Mouse (Mus musculus): Measurements from ENCODE around the gene Cfap97d2. TPM values are rescaled to one million over a fixed set of nuclear protein-coding genes. Genes with fewer than 3 reads are reported as not detected.
A peak's percentile ranks its signal among the peaks of the same experiment; 100 is the strongest.

Cfap97d2 gene
- polyA plus RNA-seq, 1 experiment from 2014 or later, result not detected

- TF ChIP-seq CTCF (IDR thresholded peaks at IDR 0.05; ENCODE audit: low read depth), result no peak
- H3K9me3 ChIP-seq (ENCODE audit: control insufficient read depth), result no peaks in the 10 kb centered on the region
- no peak overlapping the region for H3K4me2 ChIP-seq (replicated peaks; ENCODE audit: low read depth)
- H3K4me1 ChIP-seq (replicated peaks; ENCODE audit: control insufficient read depth, insufficient read depth, low read length), result no peaks in the 10 kb centered on the region
- no peak overlapping the region for H3K4me3 ChIP-seq (ENCODE audit: low read depth, low read length)
- ATAC-seq, result no peak
- H3K36me3 ChIP-seq (ENCODE audit: control insufficient read depth, insufficient read depth), result no peaks in the 10 kb centered on the region
- no peak overlapping the region for H3K9ac ChIP-seq (ENCODE audit: low read depth, low read length)
- WGBS, result 88% methylated on average over 5 of the region's 5 CpGs
- H3K27me3 ChIP-seq (replicated peaks; ENCODE audit: control insufficient read depth, insufficient read depth, low read length), result no peaks in the 10 kb centered on the region
- H3K27ac ChIP-seq (ENCODE audit: low read depth, low read length), result no peak overlapping the region
Observed at GRCm38 (mm10) chr8:13689331-13689730, 16.4 kb upstream of the Cfap97d2 start.

- no peak for ATAC-seq
- H3K27ac ChIP-seq (ENCODE audit: low read depth, low read length), result no peak overlapping the region
- TF ChIP-seq CTCF (IDR thresholded peaks at IDR 0.05; ENCODE audit: low read depth), result no peak
- WGBS, result 76% methylated on average over 10 of the region's 10 CpGs
- H3K4me2 ChIP-seq (replicated peaks; ENCODE audit: low read depth), result no peak overlapping the region
- H3K9ac ChIP-seq (ENCODE audit: low read depth, low read length), result no peak overlapping the region
- no peaks in the 10 kb centered on the region for H3K9me3 ChIP-seq (ENCODE audit: control insufficient read depth)
- H3K27me3 ChIP-seq (replicated peaks; ENCODE audit: control insufficient read depth, insufficient read depth, low read length), result no peaks in the 10 kb centered on the region
- H3K4me1 ChIP-seq (replicated peaks; ENCODE audit: control insufficient read depth, insufficient read depth, low read length), result no peaks in the 10 kb centered on the region
- no peak overlapping the region for H3K4me3 ChIP-seq (ENCODE audit: low read depth, low read length)
- no peaks in the 10 kb centered on the region for H3K36me3 ChIP-seq (ENCODE audit: control insufficient read depth, insufficient read depth)
Observed at GRCm38 (mm10) chr8:13692302-13693066, 13.2 kb upstream of the Cfap97d2 start.

GRCm38 (mm10) chr8:13694735-13695134 lies 11.0 kb upstream of the Cfap97d2 start:
- Histone ChIP-seq H3K9ac (ENCODE audit: low read depth, low read length) (no peak overlapping the region), H3K36me3 (ENCODE audit: control insufficient read depth, insufficient read depth) (no peaks in the 10 kb centered on the region), H3K27me3 (replicated peaks; ENCODE audit: control insufficient read depth, insufficient read depth, low read length) (no peaks in the 10 kb centered on the region), H3K9me3 (ENCODE audit: control insufficient read depth) (no peaks in the 10 kb centered on the region), H3K27ac (ENCODE audit: low read depth, low read length) (no peak overlapping the region), H3K4me2 (replicated peaks; ENCODE audit: low read depth) (no peak overlapping the region), H3K4me1 (replicated peaks; ENCODE audit: control insufficient read depth, insufficient read depth, low read length) (no peaks in the 10 kb centered on the region; the same call in 1 of the 2 replicates), H3K4me3 (ENCODE audit: low read depth, low read length) (no peak overlapping the region)
- no peak for TF ChIP-seq CTCF (IDR thresholded peaks at IDR 0.05; ENCODE audit: low read depth)
- 33% methylated on average over 12 of the region's 12 CpGs for WGBS
- ATAC-seq, result no peak; the same call in 1 of the 2 replicates

DNA sequence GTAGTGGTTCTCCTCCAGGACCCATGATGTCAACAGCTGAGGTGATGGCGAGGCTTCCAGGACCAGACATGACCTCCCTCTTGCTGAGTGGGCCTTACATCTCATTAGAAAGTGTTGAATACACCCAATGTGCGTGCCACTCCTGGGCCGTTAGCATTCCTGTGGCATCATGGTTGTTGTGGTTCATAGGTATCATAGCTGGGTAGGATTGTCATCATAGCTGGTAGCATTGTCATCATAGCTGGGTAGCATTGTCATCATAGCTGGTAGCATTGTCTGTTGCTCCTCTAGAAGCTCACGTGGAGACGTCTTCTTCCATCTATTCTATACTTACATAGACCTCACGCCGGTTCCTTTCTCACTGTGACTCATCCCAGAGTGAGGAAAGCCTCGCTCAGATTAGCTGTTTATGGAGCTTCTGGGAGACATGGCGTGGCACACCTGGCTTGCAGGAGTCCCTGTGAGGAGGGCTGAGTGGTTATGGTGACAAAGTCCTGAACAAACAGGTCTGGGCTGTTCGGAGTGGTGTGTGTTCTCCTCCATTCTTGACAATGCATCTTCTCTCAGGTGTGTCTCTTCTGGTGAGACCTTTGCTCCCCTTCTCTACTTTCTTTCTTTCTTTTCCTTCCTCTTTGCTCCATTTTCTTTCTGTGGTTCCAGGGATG lies 10.4 kb upstream of the Cfap97d2 start:
- no peak overlapping the region; the same call in 1 of the 2 replicates for H3K4me2 ChIP-seq (replicated peaks; ENCODE audit: low read depth)
- H3K36me3 ChIP-seq (ENCODE audit: control insufficient read depth, insufficient read depth), result no peaks in the 10 kb centered on the region
- H3K4me3 ChIP-seq (ENCODE audit: low read depth, low read length), result no peak overlapping the region
- H3K4me1 ChIP-seq (replicated peaks; ENCODE audit: control insufficient read depth, insufficient read depth, low read length), result no peaks in the 10 kb centered on the region; the same call in 1 of the 2 replicates
- ATAC-seq, result peak; percentile 78
- H3K27ac ChIP-seq (ENCODE audit: low read depth, low read length), result peak overlapping the region; percentile 60
- H3K9ac ChIP-seq (ENCODE audit: low read depth, low read length), result no peak overlapping the region
- H3K9me3 ChIP-seq (ENCODE audit: control insufficient read depth), result no peaks in the 10 kb centered on the region
- no peaks in the 10 kb centered on the region for H3K27me3 ChIP-seq (replicated peaks; ENCODE audit: control insufficient read depth, insufficient read depth, low read length)
- no peak for TF ChIP-seq CTCF (IDR thresholded peaks at IDR 0.05; ENCODE audit: low read depth)
- 64% methylated on average over 10 of the region's 10 CpGs for WGBS

- Histone ChIP-seq H3K4me3 (ENCODE audit: low read depth, low read length) (no peak overlapping the region), H3K36me3 (ENCODE audit: control insufficient read depth, insufficient read depth) (no peaks in the 10 kb centered on the region), H3K9ac (ENCODE audit: low read depth, low read length) (no peak overlapping the region), H3K27ac (ENCODE audit: low read depth, low read length) (peak overlapping the region; percentile 60), H3K4me1 (replicated peaks; ENCODE audit: control insufficient read depth, insufficient read depth, low read length) (no peaks in the 10 kb centered on the region; the same call in 1 of the 2 replicates), H3K27me3 (replicated peaks; ENCODE audit: control insufficient read depth, insufficient read depth, low read length) (no peaks in the 10 kb centered on the region), H3K4me2 (replicated peaks; ENCODE audit: low read depth) (peak overlapping the region; percentile 30), H3K9me3 (ENCODE audit: control insufficient read depth) (no peaks in the 10 kb centered on the region)
- ATAC-seq, result peak; percentile 33
- WGBS, result 34% methylated on average over 4 of the region's 4 CpGs
- no peak for TF ChIP-seq CTCF (IDR thresholded peaks at IDR 0.05; ENCODE audit: low read depth)
Observed at GRCm38 (mm10) chr8:13696157-13696556, 9.5 kb upstream of the Cfap97d2 start.

DNA sequence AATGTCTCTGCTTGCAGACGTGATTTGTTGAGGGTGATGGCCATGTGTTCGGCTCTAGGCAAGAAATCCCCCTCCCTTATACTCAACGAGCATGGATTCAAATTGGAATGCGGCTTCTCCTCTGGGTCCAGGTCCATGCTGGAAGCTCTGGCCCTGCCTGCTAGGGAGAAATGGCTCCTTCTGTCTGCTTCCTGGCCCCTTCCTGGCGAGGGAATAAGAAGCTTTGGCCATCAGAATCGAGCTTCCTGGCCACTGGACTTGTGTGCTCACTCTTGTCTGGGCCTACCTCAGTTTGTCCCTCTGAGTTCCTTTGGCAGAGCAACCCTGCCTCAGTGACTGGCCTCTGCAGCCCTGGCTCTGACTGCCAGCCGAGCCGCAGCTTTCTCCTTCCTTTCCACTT lies 8.5 kb upstream of the Cfap97d2 start:
- Histone ChIP-seq H3K36me3 (ENCODE audit: control insufficient read depth, insufficient read depth) (no peaks in the 10 kb centered on the region), H3K9me3 (ENCODE audit: control insufficient read depth) (no peaks in the 10 kb centered on the region), H3K27ac (ENCODE audit: low read depth, low read length) (no peak overlapping the region), H3K4me3 (ENCODE audit: low read depth, low read length) (no peak overlapping the region), H3K27me3 (replicated peaks; ENCODE audit: control insufficient read depth, insufficient read depth, low read length) (no peaks in the 10 kb centered on the region), H3K9ac (ENCODE audit: low read depth, low read length) (no peak overlapping the region), H3K4me1 (replicated peaks; ENCODE audit: control insufficient read depth, insufficient read depth, low read length) (no peaks in the 10 kb centered on the region; the same call in 1 of the 2 replicates), H3K4me2 (replicated peaks; ENCODE audit: low read depth) (no peak overlapping the region)
- WGBS, result 95% methylated on average over 8 of the region's 8 CpGs
- ATAC-seq, result no peak
- no peak for TF ChIP-seq CTCF (IDR thresholded peaks at IDR 0.05; ENCODE audit: low read depth)
